Mouse (Mus musculus) neural tube, embryonic 12.5 days (tissue): ENCODE measurements around the gene Uso1. TPM values are rescaled to one million over a fixed set of nuclear protein-coding genes. Genes with fewer than 3 reads are reported as not detected.
"Not testable (repeated sequence)": the region's sequence is repeated elsewhere in the genome, so short reads cannot be mapped to it uniquely, and the experiment has no call there.

ENCODE experiments used
- ATAC-seq: fragments of 200-750 bp; cut with Nextera tagmentation; 2 replicates; pipeline ENCODE4 v1.8.0; 2017; ENCODE audit warnings: low read depth, mild to moderate bottlenecking, moderate TSS enrichment, moderate library complexity; ENCODE audit not compliant: low FRiP score
- H3K27ac ChIP-seq: fragments of 300-500 bp; sonication (generic); 2 replicates; pipeline ENCODE4 v1.5.1; 2016
- H3K27me3 ChIP-seq: fragments of 300-500 bp; sonication (generic); replicated peaks from 2 replicates; pipeline ENCODE4 v1.6.1; 2016; ENCODE audit warnings: mild to moderate bottlenecking
- H3K36me3 ChIP-seq: fragments of 300-500 bp; sonication (generic); 2 replicates; pipeline ENCODE4 v1.6.1; 2016; ENCODE audit warnings: mild to moderate bottlenecking
- H3K4me1 ChIP-seq: fragments of 300-500 bp; sonication (generic); 2 replicates; pipeline ENCODE4 v1.6.1; 2016
- H3K4me2 ChIP-seq: fragments of 300-500 bp; sonication (generic); replicated peaks from 2 replicates; pipeline ENCODE4 v1.6.1; 2016; ENCODE audit warnings: mild to moderate bottlenecking
- H3K4me3 ChIP-seq: fragments of 300-500 bp; sonication (generic); 2 replicates; pipeline ENCODE4 v1.5.1; 2016
- H3K9ac ChIP-seq: fragments of 300-500 bp; sonication (generic); 2 replicates; pipeline ENCODE4 v1.6.1; 2016; ENCODE audit warnings: mild to moderate bottlenecking
- H3K9me3 ChIP-seq: fragments of 300-500 bp; sonication (generic); 2 replicates; pipeline ENCODE4 v1.6.1; 2016; ENCODE audit warnings: mild to moderate bottlenecking
- WGBS: fragments of 180-500 bp; shearing (Covaris S2); methylation state at CpG from one replicate; pipeline ENCODE4 v1.1.7; 2016; 5-methylcytosine and 5-hydroxymethylcytosine counted together
- polyA plus RNA-seq: library from polyadenylated mRNA; unstranded; fragments of >200 nt; fragmentation: Nextera tagmentation; extraction: Ambion mirVana; gene quantifications from 2 replicates; pipeline ENCODE4 v1.2.1, GENCODE M21; 2016

The Uso1 gene
- polyA plus RNA-seq, 1 experiment from 2014 or later, result 53.1 TPM

DNA sequence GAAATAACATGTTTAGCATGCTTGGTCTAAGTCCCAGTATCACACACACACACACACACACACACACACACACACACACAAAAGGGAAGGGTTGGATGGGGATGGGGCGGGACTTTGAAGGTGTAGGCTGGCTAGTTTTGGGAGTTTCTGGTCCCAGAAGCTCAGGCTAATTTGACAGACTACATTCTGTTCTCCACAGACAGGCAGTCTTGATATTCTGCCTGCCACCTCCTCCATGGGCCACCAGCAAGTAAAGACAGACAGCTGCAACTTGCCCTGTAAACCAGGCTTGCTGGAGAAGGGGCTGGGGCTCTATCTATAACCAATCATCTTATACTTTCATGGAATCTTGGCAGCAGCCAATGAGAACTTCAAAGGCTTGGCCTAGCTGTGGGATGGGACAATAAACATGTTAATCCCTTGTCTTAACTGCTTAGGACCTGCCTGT is 8.4 kb upstream of the Uso1 start:
- no peak for ATAC-seq
- Histone ChIP-seq H3K36me3 (peaks cover 22% of the 10 kb centered on the region), H3K27me3 (no peaks in the 10 kb centered on the region), H3K9me3 (no peaks in the 10 kb centered on the region), H3K4me2 (no peak overlapping the region), H3K4me1 (peaks cover 4% of the 10 kb centered on the region; the same call in 1 of the 2 replicates), H3K9ac (no peak overlapping the region), H3K27ac (no peak overlapping the region), H3K4me3 (no peak overlapping the region)
- WGBS, result 67% methylated on average over 1 of the region's 1 CpGs

GRCm38 (mm10) chr5:92130040-92130682 is 7.6 kb upstream of the Uso1 start:
- ATAC-seq, result no peak
- H3K27ac ChIP-seq, result no peak overlapping the region
- no peak overlapping the region for H3K9ac ChIP-seq
- peaks cover 4% of the 10 kb centered on the region; the same call in 1 of the 2 replicates for H3K4me1 ChIP-seq
- H3K4me2 ChIP-seq, result no peak overlapping the region
- H3K9me3 ChIP-seq, result no peaks in the 10 kb centered on the region
- H3K27me3 ChIP-seq, result no peaks in the 10 kb centered on the region
- H3K36me3 ChIP-seq, result peaks cover 18% of the 10 kb centered on the region
- WGBS, result 91% methylated on average over 6 of the region's 6 CpGs
- H3K4me3 ChIP-seq, result no peak overlapping the region

GRCm38 (mm10) chr5:92132127-92132526 is 5.6 kb upstream of the Uso1 start:
- Histone ChIP-seq H3K4me2 (no peak overlapping the region), H3K4me1 (peaks cover 9% of the 10 kb centered on the region), H3K9ac (no peak overlapping the region), H3K4me3 (no peak overlapping the region), H3K27ac (no peak overlapping the region), H3K9me3 (no peaks in the 10 kb centered on the region), H3K36me3 (peaks cover 11% of the 10 kb centered on the region), H3K27me3 (no peaks in the 10 kb centered on the region)
- WGBS, result 91% methylated on average over 4 of the region's 4 CpGs
- ATAC-seq, result no peak

DNA sequence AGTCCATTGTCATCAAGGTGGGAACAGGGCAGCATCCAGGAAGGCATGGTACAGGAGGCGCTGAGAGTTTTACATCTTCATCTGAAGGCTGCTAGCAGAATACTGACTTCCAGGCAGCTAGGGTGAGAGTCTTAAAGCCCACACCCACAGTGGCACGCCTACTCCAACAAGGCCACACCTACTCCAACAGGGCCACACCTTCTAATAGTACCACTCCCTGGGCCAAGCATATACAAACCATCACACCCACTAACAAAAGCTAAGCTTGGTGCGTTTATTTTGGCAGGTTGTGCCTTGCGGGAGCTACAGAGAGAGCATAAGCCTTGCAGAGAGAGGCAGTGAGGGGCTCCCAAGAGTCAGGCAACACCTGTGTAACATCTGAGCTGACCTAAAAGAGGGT is 4.7 kb upstream of the Uso1 start:
- not testable (repeated sequence) for H3K4me3 ChIP-seq, ATAC-seq, H3K27me3 ChIP-seq, H3K4me1 ChIP-seq, H3K9me3 ChIP-seq, H3K9ac ChIP-seq, H3K27ac ChIP-seq, H3K4me2 ChIP-seq
- peaks cover 11% of the 10 kb centered on the region for H3K36me3 ChIP-seq
- WGBS, result 76% methylated on average over 4 of the region's 4 CpGs

GRCm38 (mm10) chr5:92134934-92135333 is 2.8 kb upstream of the Uso1 start:
- no peak overlapping the region for H3K9ac ChIP-seq
- H3K27ac ChIP-seq, result no peak overlapping the region
- H3K4me3 ChIP-seq, result no peak overlapping the region
- peaks cover 11% of the 10 kb centered on the region for H3K36me3 ChIP-seq
- no peak overlapping the region for H3K4me2 ChIP-seq
- WGBS, result 87% methylated on average over 3 of the region's 3 CpGs
- peaks cover 21% of the 10 kb centered on the region for H3K4me1 ChIP-seq
- H3K27me3 ChIP-seq, result no peaks in the 10 kb centered on the region
- no peak for ATAC-seq
- H3K9me3 ChIP-seq, result no peaks in the 10 kb centered on the region

DNA sequence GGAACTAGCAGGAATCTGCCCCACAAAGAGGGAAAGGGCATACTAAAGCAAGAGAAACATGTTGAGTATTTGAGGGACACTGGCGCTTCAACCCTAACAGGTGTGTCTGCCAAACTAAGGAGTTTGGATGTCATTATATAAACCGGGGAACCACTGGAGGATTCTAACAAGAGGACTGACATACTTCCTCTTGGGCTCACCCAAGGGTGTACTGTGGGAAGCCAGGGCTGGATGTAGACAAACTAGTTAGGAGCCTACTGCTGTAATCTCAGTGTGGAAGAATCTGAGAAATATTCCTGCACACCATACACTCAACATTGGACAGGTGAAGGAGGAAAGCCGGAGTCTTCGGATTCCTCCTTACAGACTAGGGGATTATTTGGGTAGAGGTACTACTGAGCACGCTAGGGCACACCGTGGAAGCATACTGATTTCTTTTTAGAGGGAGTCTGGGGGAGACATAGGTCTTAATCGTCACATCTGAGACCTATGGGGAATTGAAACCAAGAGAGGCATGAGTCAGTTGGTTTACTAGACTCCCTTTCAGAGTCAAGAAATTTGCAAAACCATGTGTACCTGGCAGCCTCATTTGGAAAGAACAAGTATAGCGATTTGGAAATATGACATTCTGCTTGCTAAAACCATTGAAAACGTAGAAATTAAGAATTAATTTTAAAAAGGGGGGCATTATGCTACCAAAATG is 1.1 kb upstream of the Uso1 start:
- ATAC-seq, result no peak
- peak overlapping the region; percentile 87 for H3K4me3 ChIP-seq
- no peak overlapping the region for H3K27ac ChIP-seq
- peaks cover 5% of the 10 kb centered on the region for H3K36me3 ChIP-seq
- 68% methylated on average over 9 of the region's 9 CpGs for WGBS
- H3K27me3 ChIP-seq, result no peaks in the 10 kb centered on the region
- peak overlapping the region; percentile 56 for H3K9ac ChIP-seq
- H3K4me1 ChIP-seq, result peaks cover 21% of the 10 kb centered on the region
- no peaks in the 10 kb centered on the region for H3K9me3 ChIP-seq
- H3K4me2 ChIP-seq, result peak overlapping the region; percentile 72

GRCm38 (mm10) chr5:92138093-92138621 is 419 bp downstream of the Uso1 start:
- WGBS, result under 1% methylated on average over 43 of the region's 43 CpGs
- no peaks in the 10 kb centered on the region for H3K36me3 ChIP-seq
- peak overlapping the region; percentile 88 for H3K9ac ChIP-seq
- H3K4me2 ChIP-seq, result peak overlapping the region; percentile 72
- H3K27me3 ChIP-seq, result no peaks in the 10 kb centered on the region
- peaks cover 21% of the 10 kb centered on the region for H3K4me1 ChIP-seq
- peak; percentile 88 for ATAC-seq
- no peak overlapping the region for H3K27ac ChIP-seq
- H3K4me3 ChIP-seq, result peak overlapping the region; percentile 87
- H3K9me3 ChIP-seq, result no peaks in the 10 kb centered on the region

DNA sequence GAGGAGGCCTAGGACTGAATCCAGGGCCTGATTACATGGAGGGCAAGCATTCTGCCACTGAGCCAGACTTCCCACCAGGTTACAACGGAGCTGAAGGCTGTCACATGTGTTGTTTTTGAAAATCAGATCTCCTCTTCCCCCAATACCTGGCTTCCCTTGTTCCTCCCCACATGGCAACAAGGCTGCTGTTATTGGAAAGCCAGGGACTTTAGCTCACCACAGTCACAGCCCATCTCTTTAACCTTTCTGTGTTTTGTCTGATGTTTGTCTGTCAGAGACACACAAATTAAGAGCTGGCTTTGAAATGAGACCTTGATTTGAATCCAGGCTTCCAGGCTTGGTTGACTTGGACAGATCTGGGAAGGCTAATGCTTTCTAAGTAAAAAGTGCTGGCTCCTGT is 1.5 kb downstream of the Uso1 start:
- WGBS, result 36% methylated on average over 1 of the region's 1 CpGs
- ATAC-seq, result no peak

DNA sequence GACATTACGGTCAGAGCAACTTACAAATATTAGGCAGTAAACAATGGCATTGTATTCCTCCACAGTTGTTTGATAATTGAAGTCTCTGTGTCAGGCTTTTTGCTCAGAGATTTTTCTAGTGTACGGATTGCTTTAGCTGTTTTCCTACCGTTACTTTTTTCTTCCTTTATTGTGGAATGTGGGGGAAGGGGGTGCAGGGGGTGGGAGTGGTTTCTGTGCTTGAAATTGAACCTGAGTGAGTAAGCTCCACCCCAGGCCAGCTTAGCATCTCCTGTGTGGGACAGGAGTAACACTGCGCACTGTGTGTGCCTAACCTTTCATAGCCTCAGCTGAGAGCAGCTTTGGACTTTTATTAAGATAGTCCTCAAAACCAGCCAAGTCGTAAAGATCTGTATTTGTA is 4.0 kb downstream of the Uso1 start:
- WGBS, result 78% methylated on average over 5 of the region's 5 CpGs
- Histone ChIP-seq H3K4me1 (peaks cover 17% of the 10 kb centered on the region), H3K9me3 (no peaks in the 10 kb centered on the region), H3K27ac (no peak overlapping the region), H3K4me2 (no peak overlapping the region), H3K27me3 (no peaks in the 10 kb centered on the region), H3K9ac (no peak overlapping the region), H3K4me3 (no peak overlapping the region), H3K36me3 (no peaks in the 10 kb centered on the region)
- ATAC-seq, result no peak

More for the DNA sequence above, 1.5 kb downstream of the Uso1 start:
- H3K9ac ChIP-seq, result no peak overlapping the region; the same call in 1 of the 2 replicates
- no peaks in the 10 kb centered on the region for H3K27me3 ChIP-seq
- peaks cover 21% of the 10 kb centered on the region for H3K4me1 ChIP-seq
- H3K9me3 ChIP-seq, result no peaks in the 10 kb centered on the region
- H3K36me3 ChIP-seq, result no peaks in the 10 kb centered on the region
- H3K4me3 ChIP-seq, result 0 out of 2 replicates have a peak overlapping the region, but pooled peaks have one; percentile 87
- H3K27ac ChIP-seq, result no peak overlapping the region
- peak overlapping the region; percentile 72 for H3K4me2 ChIP-seq

- ATAC-seq, result no peak
- H3K27me3 ChIP-seq, result no peaks in the 10 kb centered on the region
- no peaks in the 10 kb centered on the region for H3K36me3 ChIP-seq
- no peak overlapping the region for H3K4me2 ChIP-seq
- H3K4me3 ChIP-seq, result no peak overlapping the region
- no peak overlapping the region for H3K27ac ChIP-seq
- H3K9ac ChIP-seq, result no peak overlapping the region
- WGBS, result 89% methylated on average over 3 of the region's 3 CpGs
- no peaks in the 10 kb centered on the region for H3K9me3 ChIP-seq
- peaks cover 16% of the 10 kb centered on the region for H3K4me1 ChIP-seq
Measured at GRCm38 (mm10) chr5:92142481-92142880, 4.7 kb downstream of the Uso1 start.

GRCm38 (mm10) chr5:92143665-92144064 is 5.9 kb downstream of the Uso1 start:
- 94% methylated on average over 6 of the region's 6 CpGs for WGBS
- no peak for ATAC-seq

GRCm38 (mm10) chr5:92144954-92145708 is 7.4 kb downstream of the Uso1 start:
- no peak overlapping the region for H3K4me3 ChIP-seq
- no peak for ATAC-seq
- H3K4me2 ChIP-seq, result no peak overlapping the region
- H3K27me3 ChIP-seq, result no peaks in the 10 kb centered on the region
- no peak overlapping the region for H3K27ac ChIP-seq
- H3K4me1 ChIP-seq, result no peaks in the 10 kb centered on the region
- 88% methylated on average over 7 of the region's 7 CpGs for WGBS
- no peaks in the 10 kb centered on the region for H3K36me3 ChIP-seq
- H3K9me3 ChIP-seq, result no peaks in the 10 kb centered on the region
- no peak overlapping the region for H3K9ac ChIP-seq

More at GRCm38 (mm10) chr5:92143665-92144064, 5.9 kb downstream of the Uso1 start:
- Histone ChIP-seq H3K4me3 (no peak overlapping the region), H3K4me1 (peaks cover 12% of the 10 kb centered on the region), H3K27ac (no peak overlapping the region), H3K4me2 (no peak overlapping the region), H3K36me3 (no peaks in the 10 kb centered on the region), H3K27me3 (no peaks in the 10 kb centered on the region), H3K9me3 (no peaks in the 10 kb centered on the region), H3K9ac (no peak overlapping the region)
